ENCODE assay signal across 9 mouse cellular contexts in genomic region chr9:55539661-55540390, GRCm38 (mm10). TPM values are rescaled to one million over a fixed set of nuclear protein-coding genes. Genes with fewer than 3 reads are reported as not detected.
DNase-seq lines count a peak whose midpoint lies in the region; ATAC-seq and TF ChIP-seq lines count a peak whose summit lies in the region.
"Had no signal": no experiment of that assay in that cellular context is flagged by ENCODE, and none has a peak within 500 bp of the region (broad histone marks: within the 10 kb centered on the region; RNA-seq: fewer than 3 reads in every experiment).

No protein-coding gene starts in this region.

- no peaks in the 10 kb centered on the region for H3K9me3 ChIP-seq in embryonic facial prominence, embryonic 10.5 days
- no peaks in the 10 kb centered on the region for H3K9me3 ChIP-seq in hindbrain, embryonic 13.5 days
- no peaks in the 10 kb centered on the region for H3K9me3 ChIP-seq in midbrain, embryonic 12.5 days

- TF ChIP-seq CTCF in left cerebral cortex, adult 2 months (IDR thresholded peaks at IDR 0.05) = no peak
- TF ChIP-seq CTCF in thymus, adult 2 months (IDR thresholded peaks at IDR 0.05; ENCODE audit: borderline replicate concordance, control insufficient read depth, extremely low read depth, insufficient read depth, low read length, poor library complexity) = no peak

- no peaks in the 10 kb centered on the region for H3K36me3 ChIP-seq in embryonic facial prominence, embryonic 10.5 days (replicated peaks)
- no peaks in the 10 kb centered on the region for H3K36me3 ChIP-seq in hindbrain, embryonic 13.5 days
- no peaks in the 10 kb centered on the region for H3K36me3 ChIP-seq in midbrain, embryonic 12.5 days
- H3K36me3 ChIP-seq in thymus, adult 2 months (ENCODE audit: control insufficient read depth, insufficient read depth, low read length) = no peaks in the 10 kb centered on the region

- H3K4me1 ChIP-seq in embryonic facial prominence, embryonic 10.5 days = peaks cover 53% of the 10 kb centered on the region
- H3K4me1 ChIP-seq in hindbrain, embryonic 13.5 days (replicated peaks) = peaks cover 37% of the 10 kb centered on the region
- H3K4me1 ChIP-seq in midbrain, embryonic 12.5 days = peaks cover 31% of the 10 kb centered on the region
- H3K4me1 ChIP-seq in thymus, adult 2 months (replicated peaks; ENCODE audit: control insufficient read depth, insufficient read depth, low read length) = peaks cover 15% of the 10 kb centered on the region

- intact Hi-C loops in left cerebral cortex, postnatal 4 days (cut with DNase I) = loop anchor here (10.0 kb wide), 1 partner anchor 375 kb away; no protein-coding TSS in a partner anchor
- intact Hi-C loops in left cerebral cortex, adult 2 months (cut with DNase I) = loop anchor here (10.0 kb wide), 1 partner anchor 215 kb away; the partner anchor contains the start of genes Nrg4 and Tmem266

- no peak overlapping the region for H3K4me3 ChIP-seq in left cerebral cortex, adult 2 months
- peak overlapping the region; percentile 57 for H3K4me3 ChIP-seq in embryonic facial prominence, embryonic 10.5 days
- H3K4me3 ChIP-seq in hindbrain, embryonic 13.5 days = no peak overlapping the region
- H3K4me3 ChIP-seq in midbrain, embryonic 12.5 days = peak overlapping the region; percentile 40
- no peak overlapping the region for H3K4me3 ChIP-seq in thymus, adult 2 months (ENCODE audit: control insufficient read depth, insufficient read depth, low read length)

- no peak for TF ChIP-seq POLR2A in thymus, adult 2 months (IDR thresholded peaks at IDR 0.05; ENCODE audit: control insufficient read depth, extremely low read depth, insufficient read depth, low read length, poor library complexity)

- H3K4me2 ChIP-seq in hindbrain, embryonic 13.5 days = peak overlapping the region; percentile 62; the same call in 1 of the 2 replicates
- H3K4me2 ChIP-seq in midbrain, embryonic 12.5 days (replicated peaks) = peak overlapping the region; percentile 58

- H3K27ac ChIP-seq in left cerebral cortex, adult 2 months = no peak overlapping the region
- H3K27ac ChIP-seq in embryonic facial prominence, embryonic 10.5 days (replicated peaks) = peak overlapping the region; percentile 76; the same call in 1 of the 2 replicates
- no peak overlapping the region for H3K27ac ChIP-seq in hindbrain, embryonic 13.5 days
- no peak overlapping the region for H3K27ac ChIP-seq in midbrain, embryonic 12.5 days (replicated peaks)
- H3K27ac ChIP-seq in thymus, adult 2 months (ENCODE audit: control insufficient read depth, insufficient read depth, low read length) = no peak overlapping the region

- peaks cover 91% of the 10 kb centered on the region for H3K27me3 ChIP-seq in embryonic facial prominence, embryonic 10.5 days (replicated peaks; ENCODE audit: low read depth, poor library complexity, severe bottlenecking)
- H3K27me3 ChIP-seq in hindbrain, embryonic 13.5 days = peaks cover 96% of the 10 kb centered on the region
- peaks cover 82% of the 10 kb centered on the region for H3K27me3 ChIP-seq in midbrain, embryonic 12.5 days
- H3K27me3 ChIP-seq in thymus, adult 2 months (ENCODE audit: control insufficient read depth, insufficient read depth, low read length) = peaks cover 43% of the 10 kb centered on the region

- WGBS in embryonic facial prominence, embryonic 10.5 days = under 1% methylated on average over 31 of the region's 31 CpGs
- WGBS in hindbrain, embryonic 13.5 days = 3% methylated on average over 31 of the region's 31 CpGs
- 1% methylated on average over 31 of the region's 31 CpGs for WGBS in midbrain, embryonic 12.5 days
- WGBS in thymus, adult 2 months = 7% methylated on average over 31 of the region's 31 CpGs

- DNase-seq in left cerebral cortex, postnatal 4 days = peak; percentile 8
- no peak for DNase-seq in left cerebral cortex, adult 2 months (ENCODE audit: extremely low spot score in 1 of 2, low spot score in 2 of 2)
- peak; percentile 64 for DNase-seq in embryonic facial prominence, embryonic 10.5 days (ENCODE audit: low spot score)
- no peak for DNase-seq in thymus, adult 2 months
- no peak for DNase-seq in right cerebral cortex, postnatal 36 days (ENCODE audit: low spot score in 2 of 2)
- no peak for DNase-seq in frontal cortex, postnatal 10 days (ENCODE audit: low spot score in 2 of 2)

- ATAC-seq in hindbrain, embryonic 13.5 days (ENCODE audit: low FRiP score) = no peak
- no peak for ATAC-seq in midbrain, embryonic 12.5 days (ENCODE audit: low FRiP score, low read depth)

- H3K9ac ChIP-seq in hindbrain, embryonic 13.5 days = no peak overlapping the region
- H3K9ac ChIP-seq in midbrain, embryonic 12.5 days (replicated peaks) = no peak overlapping the region

RNA-seq across cellular contexts. Expression of gene Isl2, which starts 1.4 kb away (rescaled TPM):
- not detected for total RNA-seq in left cerebral cortex, postnatal 4 days (2021)
- not detected for total RNA-seq in left cerebral cortex, adult 2 months (2021)
- 18.7 and 20.4 TPM in 2 replicates for polyA plus RNA-seq in embryonic facial prominence, embryonic 10.5 days (2016; fragmentation: Nextera tagmentation; extraction: Ambion mirVana)
- 11.3 and 12.2 TPM in 2 replicates for polyA plus RNA-seq in hindbrain, embryonic 13.5 days (2015; fragmentation: Nextera tagmentation; extraction: Ambion mirVana)
- polyA plus RNA-seq in midbrain, embryonic 12.5 days (2016; fragmentation: Nextera tagmentation; extraction: Ambion mirVana) = 5.3 and 8.0 TPM in 2 replicates
- polyA plus RNA-seq in thymus, adult 2 months (2012; rRNA removed) = 3.8 and 4.5 TPM in 2 replicates
- total RNA-seq: neutrophil, adult 5-6 weeks had no signal

RNA-seq across cellular contexts. Expression of gene Etfa, which starts 27.8 kb away (rescaled TPM):
- total RNA-seq in left cerebral cortex, postnatal 4 days (2021) = 10 to 100 TPM; 38.7 to 39.4 TPM
- total RNA-seq in left cerebral cortex, adult 2 months (2021) = 10 to 100 TPM; 36.5 to 43.5 TPM
- polyA plus RNA-seq in embryonic facial prominence, embryonic 10.5 days (2016; fragmentation: Nextera tagmentation; extraction: Ambion mirVana) = 156 and 159 TPM in 2 replicates
- 95.5 and 104 TPM in 2 replicates for polyA plus RNA-seq in hindbrain, embryonic 13.5 days (2015; fragmentation: Nextera tagmentation; extraction: Ambion mirVana)
- polyA plus RNA-seq in midbrain, embryonic 12.5 days (2016; fragmentation: Nextera tagmentation; extraction: Ambion mirVana) = 118 and 125 TPM in 2 replicates
- 41.9 and 45.3 TPM in 2 replicates for polyA plus RNA-seq in thymus, adult 2 months (2012; rRNA removed)

Comparison
In these comparisons a context has a peak if more than half of its experiments do, and no peak if none do; other contexts are left out.
1. DNase-seq: peak in left cerebral cortex, postnatal 4 days (single experiment) and embryonic facial prominence, embryonic 10.5 days (single experiment); none in left cerebral cortex, adult 2 months (0 of 2), thymus, adult 2 months (single experiment), right cerebral cortex, postnatal 36 days (0 of 2) and frontal cortex, postnatal 10 days (0 of 2).
2. H3K4me3 ChIP-seq: peak in embryonic facial prominence, embryonic 10.5 days (single experiment) and midbrain, embryonic 12.5 days (single experiment); none in left cerebral cortex, adult 2 months (single experiment), hindbrain, embryonic 13.5 days (single experiment) and thymus, adult 2 months (single experiment).